Mouse (Mus musculus): ENCODE data around the gene Wars2.

The Wars2 gene

GRCm38 (mm10) chr3:99277973-99278580 is 137.2 kb downstream of the Wars2 start:
- no peak for DNase-seq (ENCODE audit: low read depth)

GRCm38 (mm10) chr3:99279718-99280117 is 138.8 kb downstream of the Wars2 start:
- DNase-seq (ENCODE audit: low read depth) = no peak

- DNase-seq (ENCODE audit: low read depth) = no peak
These were observed 140.6 kb downstream of the Wars2 start for GRCm38 (mm10) chr3:99281453-99281852.

- DNase-seq (ENCODE audit: low read depth) = no peak
These were observed 147.4 kb downstream of the Wars2 start for GRCm38 (mm10) chr3:99288302-99288701.

Data from fibroblast of lung, adult 2 months (primary cell).